8 mouse cellular contexts compared by ENCODE assay signal in the genomic region with DNA sequence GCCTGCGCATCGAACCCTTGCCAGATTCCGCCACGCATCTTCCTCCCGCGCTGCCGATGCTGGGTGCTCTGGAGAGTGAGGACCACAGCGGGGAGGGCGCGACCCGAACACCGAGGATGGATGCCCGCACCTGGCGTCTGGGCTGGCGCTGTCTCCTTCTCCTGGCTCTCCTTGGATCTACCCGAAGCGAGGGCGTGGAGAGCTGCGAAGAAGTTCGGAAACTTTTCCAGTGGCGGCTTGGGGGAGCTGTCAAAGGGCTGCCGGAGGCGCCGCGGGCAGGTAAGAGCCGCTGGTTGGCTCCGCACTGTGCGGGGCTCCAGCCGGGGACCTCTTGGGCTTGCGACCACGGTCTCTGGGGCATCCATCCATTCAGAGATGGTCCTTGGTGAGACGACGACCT. TPM values are rescaled to one million over a fixed set of nuclear protein-coding genes. Genes with fewer than 3 reads are reported as not detected.
DNase-seq lines count a peak whose midpoint lies in the region; ATAC-seq and TF ChIP-seq lines count a peak whose summit lies in the region.

No protein-coding gene starts in this region.

- TF ChIP-seq CTCF in lung, adult 2 months (IDR thresholded peaks at IDR 0.05; ENCODE audit: insufficient read depth, low read length) = no peak

- 3% methylated on average over 33 of the region's 33 CpGs for WGBS in lung, adult 2 months
- WGBS in embryonic facial prominence, embryonic 10.5 days = under 1% methylated on average over 33 of the region's 33 CpGs
- under 1% methylated on average over 33 of the region's 33 CpGs for WGBS in hindbrain, embryonic 12.5 days
- 2% methylated on average over 33 of the region's 33 CpGs for WGBS in liver, embryonic 15.5 days (ENCODE audit: insufficient replicate concordance)

- H3K27me3 ChIP-seq in embryonic facial prominence, embryonic 10.5 days (replicated peaks; ENCODE audit: low read depth, poor library complexity, severe bottlenecking) = peaks cover 64% of the 10 kb centered on the region
- H3K27me3 ChIP-seq in hindbrain, embryonic 12.5 days = peaks cover 36% of the 10 kb centered on the region
- peaks cover 46% of the 10 kb centered on the region for H3K27me3 ChIP-seq in liver, embryonic 15.5 days
- H3K27me3 ChIP-seq in splenic B cell, adult 2 months (ENCODE audit: control insufficient read depth, insufficient read depth, low read length, poor library complexity, severe bottlenecking) = no peaks in the 10 kb centered on the region

- peak overlapping the region; percentile 61 for H3K9ac ChIP-seq in hindbrain, embryonic 12.5 days
- no peak overlapping the region for H3K9ac ChIP-seq in liver, embryonic 15.5 days

- H3K4me3 ChIP-seq in lung, adult 2 months (replicated peaks; ENCODE audit: extremely low read depth, low read depth, low read length) = peak overlapping the region; percentile 6
- H3K4me3 ChIP-seq in embryonic facial prominence, embryonic 10.5 days = peak overlapping the region; percentile 68
- H3K4me3 ChIP-seq in hindbrain, embryonic 12.5 days = peak overlapping the region; percentile 69
- H3K4me3 ChIP-seq in liver, embryonic 15.5 days (replicated peaks) = peak overlapping the region; percentile 57

- peaks cover 2% of the 10 kb centered on the region; the same call in 1 of the 2 replicates for H3K4me1 ChIP-seq in lung, adult 2 months (ENCODE audit: control insufficient read depth, insufficient read depth, low read length)
- H3K4me1 ChIP-seq in embryonic facial prominence, embryonic 10.5 days = peaks cover 15% of the 10 kb centered on the region
- H3K4me1 ChIP-seq in hindbrain, embryonic 12.5 days = peaks cover 4% of the 10 kb centered on the region
- peaks cover 8% of the 10 kb centered on the region for H3K4me1 ChIP-seq in liver, embryonic 15.5 days (replicated peaks)

- no peaks in the 10 kb centered on the region for H3K36me3 ChIP-seq in embryonic facial prominence, embryonic 10.5 days (replicated peaks)
- H3K36me3 ChIP-seq in hindbrain, embryonic 12.5 days = no peaks in the 10 kb centered on the region
- H3K36me3 ChIP-seq in liver, embryonic 15.5 days (replicated peaks) = no peaks in the 10 kb centered on the region
- H3K36me3 ChIP-seq in splenic B cell, adult 2 months (ENCODE audit: control insufficient read depth, insufficient read depth, low read length, poor library complexity, severe bottlenecking) = no peaks in the 10 kb centered on the region

- DNase-seq in lung, adult 2 months = no peak
- no peak for DNase-seq in lung, postnatal 10 days
- DNase-seq in embryonic facial prominence, embryonic 10.5 days (ENCODE audit: low spot score) = no peak
- DNase-seq in splenic B cell, adult 2 months (ENCODE audit: low read depth, low spot score) = peak; percentile 6
- DNase-seq in left cerebral cortex, adult 8-10 months (ENCODE audit: low spot score in 2 of 2) = no peak
- no peak for DNase-seq in spleen, postnatal 14 days (ENCODE audit: low spot score in 2 of 2)

- TF ChIP-seq POLR2A in lung, adult 2 months (IDR thresholded peaks at IDR 0.05; ENCODE audit: borderline replicate concordance, extremely low read depth, low read depth, low read length) = no peak

- peak overlapping the region; percentile 57; the same call in 1 of the 2 replicates for H3K27ac ChIP-seq in embryonic facial prominence, embryonic 10.5 days (replicated peaks)
- no peak overlapping the region for H3K27ac ChIP-seq in hindbrain, embryonic 12.5 days
- H3K27ac ChIP-seq in liver, embryonic 15.5 days (replicated peaks) = no peak overlapping the region

- no peaks in the 10 kb centered on the region for H3K9me3 ChIP-seq in embryonic facial prominence, embryonic 10.5 days
- H3K9me3 ChIP-seq in hindbrain, embryonic 12.5 days (replicated peaks) = no peaks in the 10 kb centered on the region
- H3K9me3 ChIP-seq in liver, embryonic 15.5 days (replicated peaks) = no peaks in the 10 kb centered on the region

- peak; percentile 65 for ATAC-seq in hindbrain, embryonic 12.5 days (ENCODE audit: low FRiP score)
- peak; percentile 19; the same call in 1 of the 2 replicates for ATAC-seq in liver, embryonic 15.5 days (ENCODE audit: insufficient read depth)

- H3K4me2 ChIP-seq in hindbrain, embryonic 12.5 days (replicated peaks) = peak overlapping the region; percentile 96
- H3K4me2 ChIP-seq in liver, embryonic 15.5 days = peak overlapping the region; percentile 75

RNA-seq across cellular contexts. Expression of a gene that starts 0.5 kb away (rescaled TPM):
- 0.06 TPM in 1 of 2 replicates, not detected in the other for polyA plus RNA-seq in lung, adult 2 months (2012; rRNA removed)
- polyA plus RNA-seq in embryonic facial prominence, embryonic 10.5 days (2016; fragmentation: Nextera tagmentation; extraction: Ambion mirVana) = 1.5 and 1.6 TPM in 2 replicates
- 1.0 and 2.0 TPM in 2 replicates for polyA plus RNA-seq in hindbrain, embryonic 12.5 days (2016; fragmentation: Nextera tagmentation; extraction: Ambion mirVana)
- not detected in 2 replicates for polyA plus RNA-seq in liver, embryonic 15.5 days (2015; fragmentation: Nextera tagmentation; extraction: Ambion mirVana)
- 10 to 100 TPM; 32.4 to 37.0 (median 36.0) TPM for total RNA-seq in left cerebral cortex, adult 8-10 months (2022)

Comparison
In these comparisons a context has a peak if more than half of its experiments do, and no peak if none do; other contexts are left out.
1. H3K4me3 ChIP-seq: peak in every context shown above with its lines; median percentile 69 in hindbrain, embryonic 12.5 days; 68 in embryonic facial prominence, embryonic 10.5 days; 57 in liver, embryonic 15.5 days; 6 in lung, adult 2 months.